In the genomic region with DNA sequence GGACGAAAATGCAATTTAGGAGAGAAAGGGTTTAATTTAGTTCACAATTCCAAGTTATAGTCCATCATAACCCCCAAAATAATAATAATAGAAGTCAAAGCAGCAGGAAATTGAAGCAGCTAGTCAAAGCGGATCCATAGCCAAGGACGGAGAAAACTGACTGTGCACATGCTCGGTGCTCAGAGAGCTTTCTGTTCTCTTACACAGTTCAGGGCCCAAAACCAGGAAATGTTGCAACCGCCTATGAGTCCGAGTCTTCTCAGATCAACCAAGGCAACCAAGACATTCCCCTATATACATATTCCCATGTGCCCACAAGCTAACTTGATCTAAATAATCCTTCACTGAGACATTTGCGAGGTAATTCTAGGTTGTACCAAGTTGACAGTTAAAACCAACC, we compare ENCODE assay signal across 25 mouse cellular contexts. TPM values are rescaled to one million over a fixed set of nuclear protein-coding genes. Genes with fewer than 3 reads are reported as not detected.
DNase-seq lines count a peak whose midpoint lies in the region; ATAC-seq and TF ChIP-seq lines count a peak whose summit lies in the region.
"Had no signal": no experiment of that assay in that cellular context is flagged by ENCODE, and none has a peak within 500 bp of the region (broad histone marks: within the 10 kb centered on the region; RNA-seq: fewer than 3 reads in every experiment).

No protein-coding gene starts in this region.

- H3K9me3 ChIP-seq in CH12.LX (replicated peaks; ENCODE audit: low read length): no peaks in the 10 kb centered on the region
- H3K9me3 ChIP-seq in forebrain, embryonic 16.5 days (ENCODE audit: control insufficient read depth, low read length): no peaks in the 10 kb centered on the region
- H3K9me3 ChIP-seq: forebrain, embryonic 13.5 days; heart, embryonic 12.5 days; hindbrain, embryonic 10.5 days; hindbrain, embryonic 15.5 days; liver, embryonic 15.5 days; megakaryocyte, embryonic 14.5 days; midbrain, embryonic 12.5 days; neural tube, embryonic 13.5 days; stomach, embryonic 15.5 days had no signal

- H3K4me2 ChIP-seq in CH12.LX (ENCODE audit: insufficient read depth, low read depth, poor library complexity, severe bottlenecking): peak overlapping the region; percentile 50
- H3K4me2 ChIP-seq in forebrain, embryonic 16.5 days (ENCODE audit: low read length): no peak overlapping the region
- H3K4me2 ChIP-seq: forebrain, embryonic 13.5 days; heart, embryonic 12.5 days; hindbrain, embryonic 15.5 days; liver, embryonic 15.5 days; midbrain, embryonic 12.5 days; neural tube, embryonic 13.5 days; stomach, embryonic 15.5 days had no signal

- TF ChIP-seq RAD21 in CH12.LX (IDR thresholded peaks at IDR 0.05; ENCODE audit: low read depth, low read length): no peak

- H3K27ac ChIP-seq in liver, adult 2 months (replicated peaks; ENCODE audit: insufficient read depth, low read depth, low read length): no peak overlapping the region
- H3K27ac ChIP-seq in CH12.LX (ENCODE audit: insufficient read depth, low read depth) (no peak overlapping the region), macrophage (peak overlapping the region; percentile 87)
- H3K27ac ChIP-seq in forebrain, embryonic 16.5 days (ENCODE audit: low read length): no peak overlapping the region
- H3K27ac ChIP-seq: forebrain, embryonic 13.5 days; hindbrain, embryonic 10.5 days; hindbrain, embryonic 15.5 days; liver, embryonic 15.5 days; midbrain, embryonic 12.5 days; neural tube, embryonic 13.5 days; stomach, embryonic 15.5 days had no signal

- no peak for TF ChIP-seq EP300 in CH12.LX (IDR thresholded peaks at IDR 0.05; ENCODE audit: low read length)

- 78% methylated on average over 7 of the region's 7 CpGs for WGBS in liver, adult 2 months
- 26% methylated on average over 5 of the region's 7 CpGs for WGBS in macrophage (ENCODE audit: missing documents)
- 94% methylated on average over 7 of the region's 7 CpGs for WGBS in forebrain, embryonic 16.5 days

- H3K4me3 ChIP-seq in liver, adult 2 months (ENCODE audit: insufficient read depth, low read depth, low read length): no peak overlapping the region
- H3K4me3 ChIP-seq in CH12.LX (replicated peaks in 1 of 3; ENCODE audit: low read depth in 2 of 3, low read length in 2 of 3, poor library complexity in 1 of 3): no peak overlapping the region
- no peak overlapping the region for H3K4me3 ChIP-seq in macrophage (ENCODE audit: inconsistent target)
- H3K4me3 ChIP-seq in forebrain, embryonic 16.5 days (replicated peaks; ENCODE audit: low read length): no peak overlapping the region
- H3K4me3 ChIP-seq: forebrain, embryonic 13.5 days; heart, embryonic 12.5 days; hindbrain, embryonic 10.5 days; hindbrain, embryonic 15.5 days; liver, embryonic 15.5 days; megakaryocyte, embryonic 14.5 days; midbrain, embryonic 12.5 days; neural tube, embryonic 13.5 days; stomach, embryonic 15.5 days had no signal

- DNase-seq in heart, adult 18-20 months: peak; percentile 49 to 76
- no peak for DNase-seq in heart, postnatal 36 days
- peak; percentile 29 for DNase-seq in liver, adult 2 months (ENCODE audit: extremely low read depth, low read depth, low spot score)
- DNase-seq in liver (no peak), CH12.LX (ENCODE audit: extremely low read depth) (no peak)
- no peak for DNase-seq in ovary, postnatal 36 days (ENCODE audit: low spot score)
- DNase-seq: adrenal gland, postnatal 25 days; cerebellum, adult 18-20 months; cerebellum, postnatal 14 days; gastrocnemius, postnatal 25 days; kidney, postnatal 14 days; layer of hippocampus, postnatal 36 days; left cerebral cortex, postnatal 4 days had no signal

- H3K79me2 ChIP-seq in liver, adult 2 months (ENCODE audit: control insufficient read depth, insufficient read depth, low read length): no peaks in the 10 kb centered on the region
- H3K79me2 ChIP-seq in CH12.LX (replicated peaks; ENCODE audit: control insufficient read depth, extremely low read depth, insufficient read depth, poor library complexity, severe bottlenecking): no peaks in the 10 kb centered on the region
- H3K79me2 ChIP-seq in macrophage (ENCODE audit: inconsistent target): no peaks in the 10 kb centered on the region

- TF ChIP-seq POLR2A in liver, adult 2 months (IDR thresholded peaks at IDR 0.05; ENCODE audit: extremely low read depth, insufficient read depth, low read length): no peak
- TF ChIP-seq POLR2A in CH12.LX (IDR thresholded peaks at IDR 0.05; ENCODE audit: low read depth, low read length): no peak

- no peaks in the 10 kb centered on the region for H3K36me3 ChIP-seq in liver, adult 2 months (ENCODE audit: control insufficient read depth, insufficient read depth, low read length)
- H3K36me3 ChIP-seq in CH12.LX (replicated peaks in 1 of 2; ENCODE audit: control insufficient read depth in 1 of 2, insufficient read depth in 1 of 2, low read length in 1 of 2): no peaks in the 10 kb centered on the region
- H3K36me3 ChIP-seq in macrophage (ENCODE audit: inconsistent target): no peaks in the 10 kb centered on the region
- H3K36me3 ChIP-seq in forebrain, embryonic 16.5 days (ENCODE audit: control insufficient read depth, insufficient read depth): no peaks in the 10 kb centered on the region
- H3K36me3 ChIP-seq: heart, embryonic 12.5 days; hindbrain, embryonic 10.5 days; hindbrain, embryonic 15.5 days; liver, embryonic 15.5 days; midbrain, embryonic 12.5 days; neural tube, embryonic 13.5 days; stomach, embryonic 15.5 days had no signal

- dilution Hi-C loops in CH12.LX (cut with MboI; ENCODE audit: extremely low pct_ligation_motif_present, extremely low pct_unique_long_range_greater_than_20kb, low sequenced_read_pairs): no loop called here

- H3K9ac ChIP-seq in liver, adult 2 months (ENCODE audit: low read depth, low read length): no peak overlapping the region
- H3K9ac ChIP-seq in CH12.LX (ENCODE audit: insufficient read depth, low read depth): no peak overlapping the region; the same call in 1 of the 2 replicates
- no peak overlapping the region for H3K9ac ChIP-seq in forebrain, embryonic 16.5 days (replicated peaks; ENCODE audit: low read depth, low read length)
- H3K9ac ChIP-seq: forebrain, embryonic 13.5 days; heart, embryonic 12.5 days; hindbrain, embryonic 15.5 days; liver, embryonic 15.5 days; midbrain, embryonic 12.5 days; neural tube, embryonic 13.5 days; stomach, embryonic 15.5 days had no signal

- H3K4me1 ChIP-seq in liver, adult 2 months (ENCODE audit: control insufficient read depth, insufficient read depth, low read length): peaks cover 6% of the 10 kb centered on the region; the same call in 1 of the 2 replicates
- no peaks in the 10 kb centered on the region for H3K4me1 ChIP-seq in CH12.LX (ENCODE audit: control insufficient read depth in 1 of 2, insufficient read depth in 2 of 2)
- H3K4me1 ChIP-seq in forebrain, embryonic 16.5 days (replicated peaks; ENCODE audit: control insufficient read depth, insufficient read depth, low read length): no peaks in the 10 kb centered on the region
- H3K4me1 ChIP-seq: forebrain, embryonic 13.5 days; heart, embryonic 12.5 days; hindbrain, embryonic 10.5 days; hindbrain, embryonic 15.5 days; liver, embryonic 15.5 days; midbrain, embryonic 12.5 days; neural tube, embryonic 13.5 days; stomach, embryonic 15.5 days had no signal

- no peak for TF ChIP-seq CTCF in liver, adult 2 months (IDR thresholded peaks at IDR 0.05; ENCODE audit: low read depth, low read length)
- TF ChIP-seq CTCF in CH12.LX (conservative IDR thresholded peaks at IDR 0.05 in 1 of 2, IDR thresholded peaks at IDR 0.05 in 1 of 2; ENCODE audit: low read depth in 2 of 2, low read length in 2 of 2): no peak

- in situ Hi-C loops in CH12.LX (cut with MboI; ENCODE audit: low pct_ligation_motif_present, low pct_unique_long_range_greater_than_20kb, low sequenced_read_pairs): no loop called here

- intact Hi-C loops in heart, postnatal 36 days (cut with DNase I): no loop called here

- no peaks in the 10 kb centered on the region for H3K27me3 ChIP-seq in liver, adult 2 months (ENCODE audit: control insufficient read depth, insufficient read depth, low read length)
- no peaks in the 10 kb centered on the region for H3K27me3 ChIP-seq in CH12.LX (replicated peaks)
- H3K27me3 ChIP-seq in forebrain, embryonic 16.5 days (replicated peaks; ENCODE audit: control insufficient read depth, insufficient read depth, low read length): no peaks in the 10 kb centered on the region
- H3K27me3 ChIP-seq: forebrain, embryonic 13.5 days; heart, embryonic 12.5 days; hindbrain, embryonic 15.5 days; liver, embryonic 15.5 days; megakaryocyte, embryonic 14.5 days; midbrain, embryonic 12.5 days; neural tube, embryonic 13.5 days; stomach, embryonic 15.5 days had no signal

- no peak for ATAC-seq in forebrain, embryonic 16.5 days
- ATAC-seq: forebrain, embryonic 13.5 days; inflammation-experienced regulatory T-cells, adult 6 months had no signal

TF ChIP-seq in CH12.LX, 34 proteins besides CTCF, POLR2A, EP300 and RAD21:
- TF ChIP-seq ETS1 (conservative IDR thresholded peaks at IDR 0.05; ENCODE audit: low read depth, low read length) (no peak), NRF1 (IDR thresholded peaks at IDR 0.05; ENCODE audit: low read depth, low read length) (peak; percentile 26; the same call in 1 of the 2 replicates), ELF1 (IDR thresholded peaks at IDR 0.05; ENCODE audit: low read depth, low read length) (0 out of 2 replicates have a peak, but pooled peaks have one; percentile 24), IRF4 (IDR thresholded peaks at IDR 0.05; ENCODE audit: low read depth, low read length) (no peak), E2F4 (IDR thresholded peaks at IDR 0.05; ENCODE audit: insufficient replicate concordance, low read depth, low read length) (no peak)

RNA-seq across cellular contexts. Expression of a gene that starts 55.7 kb away (rescaled TPM):
- 10 to 100 TPM; 16.7 to 23.8 TPM for total RNA-seq in heart, adult 18-20 months (2021)
- total RNA-seq in heart, postnatal 36 days (2021): 10 to 100 TPM; 15.0 to 15.6 TPM
- total RNA-seq in liver, adult 2 months (2014; rRNA removed): 16.9 and 20.1 TPM in 2 replicates
- 0.71 and 1.9 TPM in 2 replicates for polyA plus RNA-seq in liver, adult 2 months (2012; rRNA removed)
- 0.29 TPM in 1 of 2 replicates, not detected in the other for total RNA-seq in CH12.LX (2012; rRNA removed)
- 2.2 TPM in 2 replicates for total RNA-seq in CH12.LX (2014; rRNA removed)
- polyA plus RNA-seq in CH12.LX (2012; ENCODE audit: insufficient read length, low read depth): 1.8 and 1.9 TPM in 2 replicates
- 100 to 1,000 TPM in 8 of 26 experiments, 10 to 100 TPM in 9, 1 to 10 TPM in 8, under 1 TPM in 1; 0.96 to 180 (median 35.2) TPM for total RNA-seq in macrophage (2018; cell fraction: chromatin; rRNA removed)
- total RNA-seq in macrophage (2018; cell fraction: cytosol; rRNA removed): 100 to 1,000 TPM in 1 of 26 experiments, 10 to 100 TPM in 18, 1 to 10 TPM in 7; 3.8 to 119 (median 14.3) TPM
- 100 to 1,000 TPM in 9 of 26 experiments, 10 to 100 TPM in 15, 1 to 10 TPM in 2; 4.0 to 249 (median 67.1) TPM for total RNA-seq in macrophage (2018; cell fraction: nucleus; rRNA removed)
- polyA plus RNA-seq in macrophage (2018): 6.6 to 19.8 TPM (median 15.5 TPM) in 3 replicates
- 28.4 and 33.1 TPM in 2 replicates for polyA plus RNA-seq in forebrain, embryonic 16.5 days (2015; fragmentation: Nextera tagmentation; extraction: Ambion mirVana)

Comparison
In these comparisons a context has a peak if more than half of its experiments do, and no peak if none do; other contexts are left out.
1. DNase-seq: peak in heart, adult 18-20 months (2 of 2) and liver, adult 2 months (single experiment); none in heart, postnatal 36 days (0 of 2), liver (single experiment), CH12.LX (single experiment) and ovary, postnatal 36 days (single experiment).